Mouse (Mus musculus) cerebellum, adult 9-11 months (tissue): ENCODE data around the gene Olfr549.

Experiments
- DNase-seq: peaks from one replicate; pipeline ENCODE4 v3.0.0; 2022

Olfr549 gene

DNA sequence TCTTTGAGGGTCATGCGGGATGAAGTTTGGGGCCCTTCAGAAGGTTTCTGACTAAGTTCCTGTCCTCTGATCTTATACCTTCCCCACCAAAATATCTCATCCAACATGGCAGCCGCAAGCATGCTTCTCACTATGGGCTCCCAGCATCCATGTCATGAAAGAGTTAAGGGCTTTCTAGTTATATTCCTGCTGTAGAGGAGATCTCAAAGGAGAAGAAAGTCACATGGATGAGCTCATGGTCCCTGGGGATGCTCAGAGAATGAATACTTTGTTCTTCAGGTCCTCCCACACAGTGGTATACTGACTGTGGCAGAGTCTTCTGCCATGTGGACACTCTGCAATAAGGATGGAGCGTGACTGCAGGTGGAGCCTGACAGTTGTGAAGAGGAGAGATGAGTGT is at the start of gene Olfr549:
Gene Olfr549 (plus strand): TSS at position 301 of the 400 bp plus-strand sequence.
- no peak for DNase-seq

DNA sequence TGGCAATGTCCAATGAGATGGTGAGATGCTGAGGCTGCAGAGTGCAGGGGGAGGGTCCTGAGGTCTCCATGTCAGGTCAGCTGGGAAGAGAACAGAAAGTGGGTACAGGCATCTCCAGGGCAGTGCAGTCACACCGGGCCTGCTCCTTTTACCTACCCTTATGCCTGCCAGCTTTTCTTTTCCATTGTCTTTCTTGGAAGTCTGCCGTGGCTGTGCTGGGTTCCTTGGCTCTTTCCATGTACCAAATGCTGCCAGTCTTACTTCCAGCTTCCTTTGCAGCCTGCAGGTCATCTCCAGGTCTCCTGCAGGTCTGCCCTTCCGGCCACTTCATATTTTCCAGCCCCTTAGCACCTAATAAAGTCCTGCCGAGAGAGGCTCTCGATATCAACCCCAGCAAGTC is 47.7 kb upstream of the Olfr549 start:
- peak; percentile 65 for DNase-seq

DNA sequence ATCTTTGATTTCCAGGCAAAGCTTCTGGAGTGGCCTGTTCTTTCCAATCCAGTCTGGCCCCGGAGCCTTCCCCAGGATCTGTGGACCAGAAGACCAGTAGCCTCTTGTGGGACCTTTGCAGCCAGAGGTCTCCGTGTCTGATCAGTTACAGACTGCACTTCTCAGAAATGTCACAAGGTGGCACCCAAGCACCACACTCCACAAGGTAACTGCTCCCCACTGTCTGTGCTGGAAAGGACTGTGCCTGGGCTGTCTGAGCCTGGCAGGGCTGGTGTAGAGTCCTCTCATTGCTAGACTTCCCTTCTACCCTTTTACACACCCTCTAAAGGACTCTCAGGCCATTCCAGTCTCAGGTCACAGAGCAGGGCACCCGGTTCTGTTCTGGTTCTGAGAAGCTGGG is 42.8 kb upstream of the Olfr549 start:
- peak; percentile 69 for DNase-seq

DNA sequence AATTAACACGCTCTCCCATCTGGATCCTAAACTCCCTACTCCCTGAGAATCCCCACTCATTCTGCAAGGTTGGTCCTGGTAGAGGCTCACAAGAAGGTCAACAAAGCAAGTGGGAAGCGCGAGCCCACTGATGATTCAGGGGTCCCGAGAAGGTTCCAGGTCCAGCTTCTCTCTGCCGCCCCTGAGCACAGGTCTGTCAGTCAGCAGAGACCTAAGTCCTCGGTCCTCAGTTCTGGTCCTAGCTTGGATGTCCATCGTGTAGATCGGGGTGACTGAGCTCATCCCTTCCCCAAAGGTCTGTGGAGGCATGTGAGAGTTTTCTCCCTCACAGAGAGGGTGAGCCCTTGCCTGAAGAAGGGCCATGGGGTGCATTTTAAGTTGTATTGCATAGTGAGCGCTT is 41.6 kb upstream of the Olfr549 start:
- no peak for DNase-seq

DNA sequence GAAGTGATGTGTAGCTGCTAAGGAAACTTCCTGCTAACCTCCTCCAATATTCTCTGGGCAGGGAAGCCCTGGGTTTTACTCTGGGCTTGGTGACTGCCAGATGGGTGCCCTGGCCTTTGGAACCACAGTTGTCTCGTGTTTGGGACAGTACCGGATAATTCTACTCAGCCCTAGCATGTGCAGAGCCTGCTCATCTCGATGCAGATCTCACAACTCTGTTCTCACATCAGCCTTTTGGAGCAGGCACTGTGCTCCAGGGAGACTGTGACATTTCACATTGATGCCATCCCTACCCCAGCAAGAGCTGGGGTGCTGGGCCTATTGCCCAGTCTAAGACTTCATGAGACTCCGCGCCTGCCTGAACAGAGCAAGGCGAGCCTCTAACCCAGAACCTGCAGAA is 41.0 kb upstream of the Olfr549 start:
- DNase-seq = no peak

DNA sequence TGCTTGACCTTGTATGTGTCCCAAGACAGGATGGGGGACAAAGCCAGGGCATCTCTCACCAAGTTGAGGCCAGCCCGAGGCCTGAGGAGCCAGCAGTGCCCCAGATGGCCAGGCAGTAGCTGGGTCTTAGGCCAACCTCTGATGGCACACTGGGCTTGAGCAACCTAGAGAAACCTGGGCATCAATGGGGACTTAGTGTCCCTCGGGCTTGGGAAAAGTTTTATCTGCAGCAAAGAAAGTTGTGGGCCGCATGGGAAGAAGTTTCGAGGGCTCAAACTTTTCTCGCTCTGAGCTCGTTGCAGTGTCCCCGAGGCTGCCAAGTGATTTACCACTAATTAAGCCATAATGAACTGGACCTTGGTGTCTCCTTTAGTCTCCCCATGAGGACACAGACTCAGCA is 39.9 kb upstream of the Olfr549 start:
- no peak for DNase-seq

DNA sequence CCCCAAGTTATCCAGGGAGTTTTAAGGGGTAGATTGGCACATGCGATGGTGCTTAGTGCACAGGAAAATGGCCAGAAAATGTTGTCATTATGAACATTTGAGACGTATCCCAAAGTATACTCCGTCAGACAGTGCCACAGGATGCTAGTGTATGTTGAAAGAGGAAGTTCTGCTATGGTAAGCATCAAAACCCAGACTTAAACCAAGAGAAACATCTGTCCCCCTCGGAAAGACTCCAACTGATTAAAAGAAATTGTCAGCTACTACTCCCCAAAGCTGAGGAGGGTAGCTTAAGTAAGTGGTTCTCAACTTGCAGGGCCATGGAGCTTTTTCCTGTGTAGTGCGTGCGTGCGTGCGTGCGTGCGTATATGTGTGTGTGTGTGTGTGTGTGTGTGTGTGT is 37.7 kb upstream of the Olfr549 start:
- no peak for DNase-seq

DNA sequence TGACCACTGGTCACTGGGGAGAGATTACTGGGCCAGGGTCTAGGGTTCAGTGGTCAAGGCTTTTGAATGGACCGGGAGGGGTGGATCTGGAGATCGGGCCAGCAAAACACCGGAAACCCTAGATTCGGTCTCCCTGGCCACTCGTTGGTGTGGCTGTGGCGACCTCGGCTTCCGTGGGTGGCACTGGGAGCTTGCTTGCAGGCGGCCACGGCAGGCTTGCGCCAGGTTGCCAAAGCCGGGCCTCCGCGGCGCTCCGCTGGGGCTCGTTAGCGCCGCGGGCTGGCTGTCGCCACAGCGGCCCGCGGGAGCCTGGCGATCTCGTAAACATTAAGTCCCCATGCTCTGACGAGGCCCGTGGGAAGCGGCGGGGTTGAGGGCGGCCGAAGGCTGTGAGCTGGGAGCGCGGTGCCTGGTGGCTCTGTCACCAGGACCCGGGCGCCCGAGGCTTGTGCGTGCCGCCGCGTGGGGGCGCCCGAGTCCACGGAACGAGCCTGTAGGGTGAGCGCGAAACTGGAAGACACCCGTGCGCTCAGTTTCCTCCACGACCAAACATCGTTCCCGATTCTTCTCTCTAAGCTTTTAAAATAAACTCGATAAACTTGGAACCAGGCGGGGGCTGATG is 36.7 kb upstream of the Olfr549 start:
- DNase-seq = peak; percentile 78

DNA sequence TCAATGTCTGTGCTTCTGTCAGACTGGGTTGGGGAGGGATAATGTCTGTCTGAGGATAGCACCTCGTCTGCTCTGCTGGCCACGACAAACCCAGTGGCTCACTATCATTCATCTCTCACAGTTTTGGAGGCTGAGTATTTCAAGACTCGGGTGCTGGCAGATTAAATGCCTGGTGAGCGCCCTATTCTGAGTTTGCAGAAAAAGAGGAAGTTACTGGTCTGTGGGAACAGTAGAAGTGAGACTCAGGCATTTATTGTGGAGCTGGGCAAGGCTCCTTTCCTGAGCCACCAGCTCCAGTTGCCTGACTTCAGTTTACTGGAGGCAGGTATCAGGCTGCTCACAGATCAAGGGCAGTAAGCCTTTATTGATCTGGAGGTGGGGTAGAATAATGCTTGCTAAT is 35.5 kb upstream of the Olfr549 start:
- DNase-seq = no peak

DNA sequence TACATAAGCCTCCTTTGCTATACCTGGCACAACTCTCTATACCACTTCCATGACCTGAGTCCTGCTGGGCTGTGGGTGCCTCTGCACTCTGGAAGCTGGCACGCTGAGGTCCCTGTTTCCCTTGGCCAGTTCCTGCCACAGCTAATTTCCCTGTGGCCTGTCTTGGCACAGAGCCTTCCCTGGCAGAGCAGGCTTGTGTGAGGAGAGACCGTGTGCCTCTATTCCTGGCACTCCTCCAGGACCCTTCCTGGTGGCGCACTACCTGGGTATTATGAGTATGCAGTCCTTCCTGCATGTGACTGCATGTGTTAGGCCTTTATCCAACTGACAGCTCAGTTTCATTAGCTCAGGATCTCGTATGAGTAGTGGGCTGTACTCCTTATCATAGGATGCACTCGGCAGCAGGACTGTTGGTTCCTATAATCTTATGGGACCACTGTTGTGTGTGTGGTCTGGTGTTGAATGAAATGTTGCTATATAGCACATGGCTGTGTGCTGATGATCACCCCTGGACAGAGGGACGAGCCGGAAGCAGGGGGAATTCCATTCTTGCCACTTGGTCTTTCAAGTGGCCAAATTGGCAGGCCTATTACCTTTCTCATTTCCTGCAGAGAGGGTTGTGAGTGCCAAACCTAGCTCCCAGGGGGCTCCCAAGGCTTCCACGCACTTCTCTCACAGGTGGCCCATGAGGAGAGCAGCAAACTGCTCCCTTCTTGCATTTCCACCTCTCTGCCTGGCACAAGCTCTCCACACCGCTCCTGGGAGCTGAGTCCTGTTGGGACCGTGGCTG is 33.2 kb upstream of the Olfr549 start:
- peak; percentile 55 for DNase-seq

DNA sequence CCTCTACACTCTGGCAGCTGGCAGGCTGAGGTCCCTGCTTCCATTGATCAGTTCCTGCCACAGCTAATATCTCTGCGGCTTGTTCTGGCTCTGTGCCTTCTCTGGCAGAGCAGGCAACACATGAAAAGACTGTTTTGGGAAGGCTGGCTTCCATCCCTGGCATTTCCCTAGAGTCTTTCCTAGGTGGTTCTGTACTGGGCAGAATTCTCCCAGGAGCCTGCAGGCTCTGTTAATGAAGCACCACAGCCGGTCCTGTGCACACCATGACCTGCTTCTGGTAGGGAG is 32.7 kb upstream of the Olfr549 start:
- DNase-seq = no peak

DNA sequence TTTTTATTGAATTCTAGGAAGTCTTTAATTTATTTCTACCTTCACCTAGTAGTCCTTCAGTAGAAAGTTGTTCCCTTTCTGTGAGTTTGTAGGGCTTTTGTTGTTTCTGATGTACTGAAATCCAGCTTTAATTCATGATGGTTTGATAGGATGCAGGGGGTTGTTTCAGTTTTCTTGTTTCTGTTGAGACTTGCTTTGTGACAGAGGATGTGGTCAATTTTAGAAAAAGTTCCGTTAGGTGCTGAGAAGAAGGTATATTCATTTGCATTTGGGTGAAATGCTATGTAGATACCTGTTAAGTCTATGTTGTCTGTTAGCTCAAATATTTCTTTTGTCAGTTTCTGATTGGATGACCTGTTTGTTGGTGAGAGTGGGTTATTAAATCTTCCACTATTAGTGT is 20.6 kb upstream of the Olfr549 start:
- DNase-seq = no peak

DNA sequence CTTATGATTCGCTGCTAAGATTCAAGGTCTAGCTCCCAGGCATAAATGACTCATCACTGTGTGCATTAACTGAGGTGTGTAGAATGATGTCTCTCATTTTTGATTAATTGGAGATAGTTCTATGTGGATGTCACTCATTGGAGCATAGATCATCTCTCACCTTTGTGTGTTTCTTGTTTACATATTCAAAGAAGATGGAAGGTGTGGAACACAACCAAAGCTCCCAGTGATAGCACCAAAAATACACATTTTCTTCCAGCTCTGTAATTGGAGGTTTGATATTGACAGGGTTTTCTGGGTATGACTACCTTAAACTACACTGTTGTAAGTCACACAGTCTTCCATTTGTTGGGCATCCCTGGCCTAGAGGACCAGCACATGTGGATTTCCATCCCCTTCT is 15.2 kb upstream of the Olfr549 start, which contains the start of gene Olfr547:
Gene Olfr547 (plus strand): TSS at position 301 of the 400 bp plus-strand sequence.
- no peak for DNase-seq

DNA sequence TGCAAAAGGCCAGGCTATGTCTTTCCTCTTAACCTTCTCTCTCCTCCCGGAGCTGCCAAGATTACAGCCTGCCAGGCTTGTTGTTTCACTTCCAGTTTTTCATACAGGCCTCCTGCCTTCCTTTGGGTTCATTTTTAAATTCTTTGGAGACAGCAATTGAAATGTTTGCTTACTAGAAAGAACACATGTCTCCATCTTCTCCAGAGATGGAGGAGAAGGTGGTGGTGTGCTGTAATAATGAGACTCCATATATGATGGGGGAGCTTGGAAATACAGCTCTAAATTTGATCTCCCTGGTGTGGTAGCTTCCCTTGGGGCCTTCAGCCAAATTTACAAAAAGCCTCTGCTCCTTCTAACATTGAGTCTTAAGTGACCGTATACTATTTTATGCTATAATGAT is 9.1 kb upstream of the Olfr549 start, which contains the start of gene Olfr548-ps1:
Gene Olfr548-ps1 (plus strand): TSS at position 301 of the 400 bp plus-strand sequence.
- no peak for DNase-seq

DNA sequence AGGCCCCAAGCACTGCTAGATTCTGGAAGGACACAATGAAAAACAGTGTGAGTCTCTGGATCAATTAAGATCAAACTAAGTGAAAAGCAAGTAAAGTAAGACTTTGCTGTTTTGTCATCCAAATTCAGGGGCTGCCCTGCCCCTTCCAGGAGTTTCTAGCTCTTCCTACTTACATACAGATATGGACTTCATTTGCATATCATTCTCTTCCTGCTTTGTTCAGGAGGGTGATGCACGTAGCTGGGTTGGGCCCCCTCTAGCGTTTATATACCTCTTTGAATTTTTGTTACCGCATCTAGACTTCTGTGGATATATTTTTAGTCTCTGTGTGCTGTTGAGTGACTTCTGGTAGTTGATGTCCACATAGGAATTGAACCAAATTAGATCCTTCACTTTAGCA is 8.4 kb upstream of the Olfr549 start:
- DNase-seq = no peak

DNA sequence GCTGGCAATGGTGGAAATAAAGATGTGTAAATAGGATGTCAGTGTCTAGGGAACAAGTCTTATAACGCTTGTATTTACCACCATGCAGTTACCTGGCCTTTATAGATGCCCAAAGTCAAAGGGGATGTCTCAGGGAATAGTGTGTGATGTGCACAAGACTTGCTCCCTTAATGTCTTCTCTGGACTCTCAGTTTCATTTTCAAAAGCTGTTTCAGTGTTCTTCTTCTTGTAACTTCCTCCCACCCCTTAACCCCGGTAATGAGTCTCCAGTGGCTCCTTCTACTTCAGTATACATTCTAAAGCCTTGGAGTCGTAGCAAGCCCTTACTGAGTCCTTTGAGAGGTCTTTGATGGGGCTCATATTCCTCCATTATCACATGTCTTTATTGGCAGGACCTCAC is 3.6 kb downstream of the Olfr549 start:
- DNase-seq = no peak

DNA sequence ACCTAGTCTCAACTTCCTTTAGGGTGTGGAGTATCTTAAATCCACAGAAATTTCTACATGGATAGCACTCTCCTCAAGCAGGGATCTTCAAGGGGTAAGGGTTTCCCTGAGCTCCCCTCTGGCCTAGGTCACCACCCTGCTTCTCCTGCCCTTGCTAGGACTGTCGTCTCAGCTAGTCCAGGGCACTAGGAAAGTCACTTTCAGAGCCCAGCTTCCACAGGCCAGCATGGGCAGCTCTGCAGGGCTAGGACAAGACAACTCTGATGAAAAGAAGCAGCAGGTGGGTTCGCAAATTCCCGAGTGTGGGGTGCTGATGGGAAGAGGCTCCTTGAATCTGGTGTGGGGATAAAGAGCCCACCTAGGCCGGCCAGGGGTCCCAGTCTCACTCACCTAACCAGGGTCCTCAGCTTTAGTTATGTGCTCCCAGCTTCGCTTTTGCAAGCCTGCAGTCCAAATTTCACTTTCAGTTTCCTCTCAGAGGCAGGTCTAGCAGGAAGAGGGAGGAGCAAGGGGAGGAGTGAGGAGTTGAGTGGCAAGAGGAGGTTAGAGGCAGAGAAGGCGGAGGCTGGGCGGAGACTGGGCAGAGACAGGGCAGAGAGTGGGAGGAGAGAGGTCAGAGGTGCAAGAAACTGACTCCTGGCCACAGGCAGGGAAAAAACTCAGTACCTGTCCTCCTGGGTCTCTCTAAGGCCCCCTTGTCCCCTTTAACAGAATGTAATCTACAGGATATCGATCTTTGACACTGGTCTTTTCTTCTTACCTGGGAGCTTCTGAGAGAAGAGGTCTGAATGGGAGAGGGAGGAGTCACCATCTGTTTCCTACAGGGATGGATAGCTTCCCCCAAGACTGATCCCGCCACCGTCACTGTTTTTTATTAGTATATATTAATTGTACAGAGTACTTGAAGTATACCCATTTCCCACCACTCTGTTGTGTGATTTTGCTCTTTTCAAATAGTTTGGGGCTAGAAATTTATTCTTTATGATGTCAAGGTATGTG is 15.6 kb downstream of the Olfr549 start, which contains the start of gene Trim21:
Gene Trim21 (minus strand): TSS at position 488 of the 999 bp plus-strand sequence.
- peak; percentile 61 for DNase-seq

DNA sequence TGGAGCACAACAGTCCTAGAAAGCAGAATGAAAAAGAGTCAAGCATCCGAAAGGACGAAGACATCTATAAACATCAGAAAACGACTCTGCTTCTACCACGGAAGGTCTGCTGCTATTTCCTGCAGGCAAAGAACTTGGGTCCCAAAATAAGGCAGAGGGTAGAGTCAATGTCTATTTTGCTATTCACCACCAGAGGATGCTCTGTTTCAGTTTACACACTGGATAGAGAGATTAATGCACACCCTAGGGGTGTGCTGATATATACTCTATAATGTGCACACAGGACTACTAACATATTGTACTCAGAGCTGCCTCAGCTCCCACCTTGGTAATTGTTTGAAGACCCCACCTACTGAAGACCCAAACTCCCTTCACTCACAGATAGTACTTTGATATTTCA is 16.5 kb downstream of the Olfr549 start:
- no peak for DNase-seq

DNA sequence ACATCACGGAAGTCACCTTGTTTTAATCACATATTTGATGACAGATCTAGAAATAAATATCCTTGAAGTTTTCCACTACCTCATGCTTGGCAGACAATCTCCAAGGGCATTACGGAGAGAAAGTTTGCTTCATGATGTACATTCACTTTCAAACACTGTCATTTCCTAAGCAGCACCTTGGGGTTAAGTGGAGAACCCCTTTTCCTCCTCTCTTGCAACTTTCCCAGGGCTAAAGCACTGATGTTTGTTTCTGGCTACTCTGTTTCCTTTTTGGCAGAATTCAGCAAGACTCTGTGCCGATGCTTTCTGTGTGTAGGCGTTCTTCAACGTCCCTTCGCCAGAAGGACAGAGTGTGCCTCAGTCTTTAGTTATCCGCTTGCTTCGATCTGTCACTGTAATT is 21.5 kb downstream of the Olfr549 start, which contains the start of gene Olfr550:
Gene Olfr550 (plus strand): TSS at position 301 of the 400 bp plus-strand sequence.
- no peak for DNase-seq

DNA sequence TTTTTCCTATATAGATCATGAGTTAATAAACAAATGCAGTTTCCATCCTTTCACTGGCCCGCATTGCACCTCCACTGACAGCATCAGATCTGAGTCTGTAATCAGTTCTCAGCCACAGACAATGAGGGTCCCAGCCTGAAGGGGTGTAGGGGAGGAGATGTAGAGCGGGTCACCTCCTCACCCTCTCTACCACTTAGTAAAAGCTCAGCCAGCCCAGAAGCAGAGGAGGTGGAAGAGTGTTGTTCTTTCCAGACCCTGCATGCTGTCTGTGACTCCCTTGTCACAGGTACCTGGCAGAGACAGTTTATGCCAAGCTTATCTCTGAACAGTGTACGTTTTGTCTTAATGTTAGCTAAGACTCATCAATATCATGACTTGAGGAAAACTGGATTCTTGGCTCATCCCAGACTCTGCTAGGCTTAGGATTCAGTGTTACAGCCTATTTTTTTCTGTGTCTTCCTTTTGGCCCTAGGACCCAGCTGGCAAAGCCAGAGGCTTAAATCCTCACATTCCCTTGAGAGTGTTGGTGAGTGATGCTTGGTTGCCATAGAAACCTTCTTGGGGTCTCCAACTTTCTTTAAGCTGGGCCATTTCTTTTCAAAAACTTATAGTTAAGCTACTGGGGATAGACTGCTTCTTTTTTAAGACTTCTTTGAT is 23.6 kb downstream of the Olfr549 start:
- no peak for DNase-seq

DNA sequence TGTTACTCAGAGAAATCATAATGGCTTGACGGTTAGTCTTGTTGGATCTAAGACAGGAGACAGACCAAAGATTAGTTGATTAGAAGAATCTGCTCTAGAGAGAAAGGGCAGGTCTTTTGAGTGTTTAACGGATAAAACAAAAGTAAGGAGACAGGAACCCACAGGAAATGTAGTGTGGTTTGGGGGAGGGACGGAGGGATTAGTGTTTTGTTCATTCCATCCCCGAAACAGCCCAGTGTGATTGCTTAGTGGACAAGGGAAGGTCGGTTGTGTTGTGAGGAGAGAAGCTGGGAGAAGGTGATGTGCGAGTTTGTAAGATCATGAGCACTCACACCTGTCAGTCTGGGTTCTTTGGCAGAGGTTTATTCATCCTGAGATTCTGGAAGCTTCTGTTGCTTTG is 26.3 kb downstream of the Olfr549 start:
- no peak for DNase-seq

DNA sequence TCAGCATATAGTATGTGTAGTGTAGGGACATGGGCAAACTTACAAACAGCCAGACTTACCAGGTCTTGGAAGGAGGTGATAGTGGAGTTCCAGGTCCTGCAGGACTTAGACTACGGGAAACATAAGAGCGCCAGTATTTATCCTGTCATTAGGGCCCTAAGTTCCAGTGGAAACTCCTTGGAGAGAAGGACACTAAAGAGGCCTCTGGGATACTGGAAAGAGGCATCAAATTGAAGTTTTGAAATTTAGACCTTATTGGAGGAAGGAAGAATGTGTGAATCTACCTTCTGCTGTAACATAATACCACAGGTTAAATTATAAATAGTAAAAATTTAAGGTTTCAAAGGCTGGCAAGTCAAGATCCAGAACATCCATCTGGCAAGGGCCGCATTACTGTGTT is 42.1 kb downstream of the Olfr549 start, which contains the start of gene Olfr551:
Gene Olfr551 (minus strand): TSS at position 101 of the 400 bp plus-strand sequence.
- no peak for DNase-seq
